Mouse (Mus musculus) left cerebral cortex, postnatal 10 days (tissue): ENCODE data around the gene Cmpk2. TPM values are rescaled to one million over a fixed set of nuclear protein-coding genes. Genes with fewer than 3 reads are reported as not detected.
"Not testable (repeated sequence)": the region's sequence is repeated elsewhere in the genome, so short reads cannot be mapped to it uniquely, and the experiment has no call there.

Source experiments
- DNase-seq, 2 experiments: peaks; one replicate each; pipeline ENCODE4 v3.0.0; 2021 to 2022; ENCODE audit warnings: low spot score in 2 of 2, mixed read lengths in 1 of 2; ENCODE audit errors: extremely low spot score in 1 of 2
- intact Hi-C: fragments of 180-260 bp; cut with DNase I; formaldehyde crosslinking; loops from one replicate; pipeline ENCODE4 v1.15.1; 2025
- total RNA-seq, 2 experiments: library from RNA; stranded (reverse); gene quantifications; 2 replicates each; pipeline ENCODE4 v1.2.3; 2021

Cmpk2 gene
- 10 to 100 TPM; 23.6 to 23.8 TPM for total RNA-seq

DNA sequence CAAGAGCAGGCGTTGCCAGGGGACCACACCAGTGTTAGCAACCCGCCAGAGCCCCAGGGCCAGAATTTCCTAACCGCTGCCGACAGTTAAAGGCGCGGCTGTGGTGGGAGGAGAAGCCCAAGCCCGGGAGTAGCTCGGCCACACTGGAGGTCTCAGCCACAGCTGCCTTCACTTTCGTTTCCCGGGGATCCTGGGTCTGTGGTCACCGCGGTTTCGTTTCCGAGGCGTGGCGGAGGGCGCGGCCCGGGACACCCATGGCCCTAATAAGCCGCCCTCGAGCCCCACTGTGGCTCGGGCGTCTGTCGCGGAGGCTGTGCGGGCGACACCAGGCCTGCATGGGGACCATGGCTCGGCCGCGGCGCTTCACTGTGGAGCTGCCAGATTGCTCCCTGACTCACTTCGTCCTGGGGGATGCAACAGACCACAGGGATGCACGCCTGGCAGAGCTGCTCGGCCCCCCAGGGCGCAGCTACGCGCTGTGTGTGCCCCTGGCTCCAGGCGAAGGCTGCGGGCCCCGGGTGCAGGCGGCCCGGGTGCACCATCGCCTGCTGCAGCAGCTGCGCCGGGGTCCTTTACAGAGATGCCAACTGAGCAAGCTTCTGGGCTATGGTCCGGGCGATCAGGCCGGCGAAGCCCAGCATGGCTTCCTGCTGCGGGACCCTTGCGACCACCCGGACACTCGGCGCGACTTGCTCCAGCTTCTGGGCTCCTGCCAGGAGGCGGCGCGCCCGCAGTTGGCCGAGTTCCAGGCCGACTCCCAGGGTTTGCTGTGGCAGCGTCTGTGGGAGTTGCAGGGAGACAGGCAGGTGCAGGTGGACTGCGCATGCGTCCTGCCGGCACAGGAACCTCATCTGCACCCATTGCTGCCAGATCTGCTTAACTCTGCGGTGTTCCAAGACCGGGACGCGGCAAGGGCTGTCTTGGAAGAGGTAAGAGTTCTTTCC, at the start of gene Cmpk2:
Cmpk2 (plus strand) TSS at position 107 of the 944 bp plus-strand sequence.
- intact Hi-C loops: no loop called here
- DNase-seq: peak; percentile 87 to 89

- DNase-seq: no peak
- intact Hi-C loops: no loop called here
Observed at GRCm38 (mm10) chr12:26424841-26425240, 44.2 kb upstream of the Cmpk2 start.

- intact Hi-C loops, DNase-seq: not testable (repeated sequence)
Observed at GRCm38 (mm10) chr12:26428771-26429170, 40.2 kb upstream of the Cmpk2 start.

DNA sequence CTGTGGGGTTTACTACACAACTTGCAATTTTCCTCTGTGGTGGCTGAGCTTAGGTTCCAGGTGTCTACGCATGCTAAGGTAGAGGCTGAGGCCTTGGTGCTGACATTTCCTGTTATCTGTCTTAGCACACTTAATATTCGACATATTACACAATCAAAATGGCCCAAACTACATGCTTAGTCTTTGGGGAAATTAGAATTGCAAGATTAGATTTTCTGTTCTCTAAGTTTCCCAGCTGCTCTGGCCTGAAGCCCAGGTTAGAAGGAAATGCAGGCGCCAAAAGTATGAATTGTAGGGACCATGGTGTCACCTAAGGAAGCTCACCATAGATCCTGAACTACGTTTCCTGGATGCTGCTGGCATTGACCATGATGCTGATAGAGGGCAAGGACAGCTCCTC, 32.7 kb upstream of the Cmpk2 start:
- intact Hi-C loops: no loop called here
- DNase-seq: no peak

DNA sequence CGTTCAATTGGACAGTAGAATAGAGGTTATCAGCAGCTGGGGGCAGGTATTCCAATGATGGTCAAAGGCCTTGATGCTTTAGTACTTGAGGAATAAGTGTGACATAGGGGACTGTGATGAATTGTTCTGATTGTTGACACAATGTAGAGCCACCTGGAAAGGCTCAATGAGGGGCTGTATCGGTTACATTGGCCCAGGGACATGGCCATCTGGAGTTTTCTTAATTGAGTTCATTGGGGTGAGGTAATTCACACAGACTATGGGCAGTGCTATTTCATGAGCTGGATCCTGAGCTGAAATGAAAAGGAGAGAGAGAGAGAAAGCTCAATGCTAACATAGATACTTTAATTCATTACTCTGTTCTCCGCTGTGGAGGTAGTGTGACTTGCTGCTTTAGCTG, 31.1 kb upstream of the Cmpk2 start:
- DNase-seq: no peak
- intact Hi-C loops: no loop called here

GRCm38 (mm10) chr12:26439366-26439765, 29.6 kb upstream of the Cmpk2 start:
- no peak for DNase-seq
- intact Hi-C loops: no loop called here

DNA sequence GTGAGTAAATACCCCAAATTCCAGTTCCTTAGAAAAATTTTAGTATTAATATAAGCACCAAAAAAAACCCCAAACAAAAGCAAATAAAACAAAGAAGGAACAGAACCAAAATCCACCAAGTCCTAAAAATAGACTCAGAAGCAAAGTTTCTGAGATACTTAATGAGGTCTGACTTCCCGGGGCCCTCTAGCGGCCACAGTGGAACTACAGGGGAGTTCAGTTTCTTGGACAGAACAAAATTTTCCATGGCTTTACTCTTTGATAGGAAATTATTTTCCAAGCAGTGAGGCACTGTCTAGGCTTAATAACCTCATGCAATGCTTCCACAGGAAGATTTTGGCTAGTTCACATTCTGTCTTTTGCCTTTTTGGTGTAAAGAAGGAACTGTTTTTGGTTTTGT, 24.9 kb upstream of the Cmpk2 start:
- intact Hi-C loops: no loop called here

GRCm38 (mm10) chr12:26444511-26444910, 24.5 kb upstream of the Cmpk2 start:
- DNase-seq: no peak
- intact Hi-C loops: no loop called here

More for the DNA sequence above, 24.9 kb upstream of the Cmpk2 start:
- DNase-seq: peak; percentile 38 to 77

GRCm38 (mm10) chr12:26446377-26447045, 22.5 kb upstream of the Cmpk2 start:
- DNase-seq: no peak
- intact Hi-C loops: no loop called here

- no peak for DNase-seq
- intact Hi-C loops: no loop called here
Observed at GRCm38 (mm10) chr12:26449483-26449882, 19.5 kb upstream of the Cmpk2 start.

DNA sequence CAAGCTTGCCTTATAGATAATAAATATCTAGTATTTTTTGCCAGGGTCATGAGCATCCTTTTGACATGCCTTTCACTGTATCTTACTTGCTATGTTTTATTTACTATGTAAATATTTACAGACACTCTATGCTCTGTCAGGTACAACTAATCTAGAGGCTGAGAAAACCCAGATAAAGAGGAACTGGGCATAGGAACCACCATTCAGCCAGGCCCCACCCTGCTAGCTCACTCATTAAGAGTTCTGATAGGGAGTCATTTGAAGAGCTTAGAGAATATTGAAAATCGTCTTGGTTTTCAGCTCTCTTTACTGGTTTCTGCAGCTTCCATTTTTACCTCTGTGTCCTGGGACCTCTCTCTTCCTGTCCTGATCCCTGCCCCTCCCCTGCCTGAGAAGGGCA, 17.9 kb upstream of the Cmpk2 start:
- DNase-seq: no peak
- intact Hi-C loops: no loop called here

DNA sequence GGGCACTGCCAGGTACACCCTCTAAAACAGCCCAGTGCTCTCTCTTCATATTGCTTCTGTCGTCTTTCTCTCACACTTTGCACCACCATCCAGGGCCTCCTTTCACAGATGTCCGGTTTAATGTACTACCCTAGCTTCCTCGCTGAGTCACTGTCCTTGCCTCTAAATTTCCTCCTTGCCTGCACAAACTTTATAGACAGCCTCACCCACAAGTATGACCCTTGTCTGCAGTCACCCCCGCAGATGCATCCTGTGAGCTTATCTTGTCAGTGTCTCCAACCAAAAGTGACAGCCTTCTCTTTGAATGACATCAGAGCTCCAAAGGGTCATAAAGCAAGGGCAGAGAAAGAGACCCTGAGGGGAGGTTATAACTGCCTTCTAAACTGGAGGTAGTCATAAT, 16.1 kb upstream of the Cmpk2 start:
- no peak for DNase-seq
- intact Hi-C loops: no loop called here

GRCm38 (mm10) chr12:26454682-26455081, 14.3 kb upstream of the Cmpk2 start:
- DNase-seq: no peak
- intact Hi-C loops: no loop called here

DNA sequence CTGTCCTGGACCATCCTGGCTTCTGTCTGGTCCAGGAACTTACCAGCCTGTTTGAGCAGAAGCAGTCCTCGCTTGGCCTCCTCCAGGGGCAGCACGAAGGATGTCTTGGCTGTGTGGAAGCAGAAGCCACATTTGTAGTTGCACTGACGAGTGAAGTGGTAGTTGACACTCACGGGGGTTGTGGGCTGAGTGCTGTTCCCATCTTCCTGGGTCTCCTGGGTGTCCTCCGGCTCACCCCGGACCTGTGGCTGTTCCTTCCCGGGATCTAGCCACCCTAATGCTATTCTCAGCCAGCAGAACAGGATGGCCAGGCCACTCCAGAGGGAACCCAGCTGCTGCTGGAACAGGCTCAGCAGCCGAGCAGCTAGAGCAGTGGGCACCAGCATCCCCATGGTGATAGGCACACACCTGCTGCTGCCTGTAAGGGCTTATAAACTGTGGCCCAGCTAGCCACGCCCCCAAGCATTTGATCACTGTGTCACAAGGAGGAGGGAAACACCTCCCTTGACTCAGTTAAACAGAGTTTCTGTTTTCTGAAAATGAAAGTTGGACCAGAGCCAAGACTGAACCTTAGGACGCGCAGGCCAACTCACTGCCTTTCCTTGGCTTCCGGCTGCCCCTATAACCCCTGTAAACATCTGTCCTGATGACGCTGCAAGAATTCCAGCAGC, 12.8 kb upstream of the Cmpk2 start, which contains the start of gene Rsad2:
Rsad2 (minus strand) TSS at position 425 of the 671 bp plus-strand sequence.
- peak in 1 of 2 experiments; percentile 59 for DNase-seq
- intact Hi-C loops: no loop called here

DNA sequence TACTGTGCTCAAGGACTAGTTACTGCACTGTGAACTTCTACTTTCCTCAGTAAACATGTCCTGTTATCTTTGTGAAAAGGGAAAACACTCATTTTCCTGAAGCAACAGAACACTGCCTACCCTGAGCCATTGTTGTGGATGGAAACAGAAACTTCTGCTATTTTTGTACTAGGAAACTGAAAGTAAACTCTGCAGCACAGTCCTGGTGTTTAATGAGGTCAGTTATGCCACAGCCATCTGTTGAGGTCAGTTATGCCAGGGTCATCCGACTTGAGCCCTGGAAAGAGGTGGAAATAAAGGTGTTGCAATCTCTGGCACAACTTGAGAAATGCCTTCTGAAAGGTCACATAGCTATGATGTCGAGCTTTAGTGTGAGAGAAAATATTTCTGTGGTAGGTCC, 8.9 kb upstream of the Cmpk2 start:
- no peak for DNase-seq

DNA sequence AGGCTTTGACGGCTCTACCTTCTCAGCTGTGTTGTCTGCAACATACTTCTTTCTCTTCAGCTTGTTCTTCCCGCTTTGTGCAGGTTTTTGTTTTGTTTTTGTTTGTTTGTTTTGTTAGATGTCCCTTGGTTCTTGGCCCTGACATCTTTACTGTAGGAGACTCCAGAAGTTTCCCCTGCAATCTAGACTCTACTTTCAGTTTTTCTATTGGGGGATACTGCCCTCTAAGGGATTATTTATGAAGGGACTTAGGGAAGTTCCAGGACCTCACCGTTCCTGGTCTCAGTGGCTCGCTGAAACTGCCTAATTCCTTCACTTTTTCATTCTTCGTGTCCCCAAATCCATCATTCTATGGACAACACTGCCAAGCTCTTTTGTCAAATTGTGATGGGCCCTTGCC, 3.4 kb upstream of the Cmpk2 start:
- no peak for DNase-seq
- intact Hi-C loops: no loop called here

More for the DNA sequence above, 8.9 kb upstream of the Cmpk2 start:
- intact Hi-C loops: no loop called here

DNA sequence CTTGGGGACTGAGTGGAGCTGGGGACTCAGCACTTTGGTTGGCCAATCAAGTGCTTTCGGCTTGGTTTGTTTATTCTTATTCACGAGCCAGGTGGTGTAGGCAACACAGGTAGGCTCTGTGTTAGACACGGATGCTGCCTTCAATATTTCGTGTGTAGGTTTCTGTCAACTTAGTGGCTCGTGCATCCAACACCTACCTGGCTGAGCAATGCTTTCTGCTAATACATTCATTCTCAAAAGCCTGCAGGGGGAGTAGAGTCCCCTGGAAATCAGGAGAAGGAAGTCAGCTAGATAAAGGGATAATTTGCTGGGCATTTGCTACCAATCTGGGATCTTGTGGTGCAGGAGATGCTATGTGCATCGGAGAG, 1.0 kb downstream of the Cmpk2 start:
- intact Hi-C loops: no loop called here
- peak in 1 of 2 experiments; percentile 19 for DNase-seq

GRCm38 (mm10) chr12:26471376-26471775, 2.4 kb downstream of the Cmpk2 start:
- intact Hi-C loops: no loop called here
- DNase-seq: no peak

GRCm38 (mm10) chr12:26472770-26473481, 3.9 kb downstream of the Cmpk2 start:
- DNase-seq: no peak
- intact Hi-C loops: no loop called here
